Mouse (Mus musculus) heart, postnatal 14 days (tissue): ENCODE data around the gene Grk4. TPM values are rescaled to one million over a fixed set of nuclear protein-coding genes. Genes with fewer than 3 reads are reported as not detected.

Experiments
- microRNA-seq, 2 experiments: library from miRNA; unstranded; fragments of <30 nt; microRNA quantifications; one replicate each; pipeline ENCODE4 v1.2.0; 2021 to 2022
- total RNA-seq, 2 experiments: library from RNA; stranded (reverse); gene quantifications; 2 replicates each; pipeline ENCODE4 v1.2.3; 2021

The Grk4 gene
- total RNA-seq, 2 experiments from 2014 or later: 0.78 to 2.4 TPM

Small RNA genes lying within 50 kb of the gene (microRNA-seq; reads per million reads assigned to microRNA genes)
- 0 reads per million in 2 experiments for gene Mir467g

Other genes with a start within 250 kb of the Grk4 start
- 1 to 10 TPM; 6.4 to 8.3 TPM for gene Tnip2, start 146.4 kb upstream of the Grk4 start, total RNA-seq
- gene Sh3bp2, start 134.5 kb upstream of the Grk4 start, total RNA-seq: 1 to 10 TPM; 3.8 to 4.6 TPM
- 100 to 1,000 TPM; 149 to 154 TPM for gene Add1, start 86.7 kb upstream of the Grk4 start, total RNA-seq
- 10 to 100 TPM; 13.6 to 17.1 TPM for gene Mfsd10, start 23.2 kb upstream of the Grk4 start, total RNA-seq
- gene Nop14, start 231 bp upstream of the Grk4 start, total RNA-seq: 10 to 100 TPM in 1 of 2 experiments, 1 to 10 TPM in 1; 9.9 to 10.1 TPM
- gene Htt, start 101.4 kb downstream of the Grk4 start, total RNA-seq: 10 to 100 TPM; 13.6 to 14.1 TPM
- under 1 TPM; 0.34 to 0.65 TPM for gene Msantd1, start 247.6 kb downstream of the Grk4 start, total RNA-seq